Mouse (Mus musculus): ENCODE results near the gene Col6a4. TPM values are rescaled to one million over a fixed set of nuclear protein-coding genes. Genes with fewer than 3 reads are reported as not detected.

The Col6a4 gene
- total and polyA plus RNA-seq, 3 experiments, result 0.08 to 0.74 (median 0.47) TPM

DNA sequence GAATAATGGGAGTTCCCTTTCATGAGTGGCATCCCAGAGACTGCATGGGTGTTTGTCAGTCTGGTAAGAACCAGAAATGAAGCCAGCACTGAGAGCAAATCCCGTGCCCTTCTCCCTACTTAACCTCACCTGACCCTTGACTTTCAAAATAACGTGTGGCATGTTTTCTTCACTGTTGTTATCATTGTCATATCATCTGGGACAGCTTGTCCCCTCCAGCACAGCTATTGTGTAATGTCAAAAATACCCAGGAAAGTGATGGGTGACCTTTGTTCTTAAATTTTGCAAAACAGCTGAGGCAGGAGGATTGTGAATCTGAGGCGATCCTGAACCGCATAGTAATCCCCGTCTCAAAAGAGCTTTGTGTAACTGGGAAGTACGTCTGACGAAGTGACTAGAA, 33.7 kb upstream of the Col6a4 start:
- Histone ChIP-seq H3K4me2 (ENCODE audit: insufficient read depth, low read depth, poor library complexity, severe bottlenecking) (no peak overlapping the region), H3K79me2 (replicated peaks; ENCODE audit: control insufficient read depth, extremely low read depth, insufficient read depth, poor library complexity, severe bottlenecking) (no peaks in the 10 kb centered on the region), H3K27me3 (replicated peaks) (peaks cover 1% of the 10 kb centered on the region), H3K36me3 (replicated peaks in 1 of 2; ENCODE audit: control insufficient read depth in 1 of 2, insufficient read depth in 1 of 2, low read length in 1 of 2) (no peaks in the 10 kb centered on the region), H3K27ac (ENCODE audit: insufficient read depth, low read depth) (no peak overlapping the region), H3K9me3 (replicated peaks; ENCODE audit: low read length) (peaks cover 3% of the 10 kb centered on the region), H3K4me3 (replicated peaks in 1 of 3; ENCODE audit: low read depth in 2 of 3, low read length in 2 of 3, poor library complexity in 1 of 3) (no peak overlapping the region), H3K4me1 (ENCODE audit: control insufficient read depth in 1 of 2, insufficient read depth in 2 of 2) (peaks cover 17 to 30% of the 10 kb centered on the region in 2 experiments), H3K9ac (ENCODE audit: insufficient read depth, low read depth) (no peak overlapping the region)
- in situ Hi-C loops (cut with MboI; ENCODE audit: low pct_ligation_motif_present, low pct_unique_long_range_greater_than_20kb, low sequenced_read_pairs), result no loop called here
- no peak for DNase-seq (ENCODE audit: extremely low read depth)
- dilution Hi-C loops (cut with MboI; ENCODE audit: extremely low pct_ligation_motif_present, extremely low pct_unique_long_range_greater_than_20kb, low sequenced_read_pairs), result no loop called here
- TF ChIP-seq BHLHE40 (IDR thresholded peaks at IDR 0.05; ENCODE audit: low read depth, low read length) (no peak), UBTF (IDR thresholded peaks at IDR 0.05; ENCODE audit: low read depth, low read length) (no peak), ZKSCAN1 (IDR thresholded peaks at IDR 0.05; ENCODE audit: borderline replicate concordance, low read depth, low read length) (no peak), TCF12 (IDR thresholded peaks at IDR 0.05; ENCODE audit: low read depth, low read length) (no peak), ZMIZ1 (IDR thresholded peaks at IDR 0.05; ENCODE audit: low read depth, low read length) (no peak), CTCF (conservative IDR thresholded peaks at IDR 0.05 in 1 of 2, IDR thresholded peaks at IDR 0.05 in 1 of 2; ENCODE audit: low read depth in 2 of 2, low read length in 2 of 2) (no peak), MAX (IDR thresholded peaks at IDR 0.05; ENCODE audit: low read length) (no peak), RAD21 (IDR thresholded peaks at IDR 0.05; ENCODE audit: low read depth, low read length) (no peak), MAZ (IDR thresholded peaks at IDR 0.05; ENCODE audit: low read depth, low read length) (no peak), CHD1 (IDR thresholded peaks at IDR 0.05; ENCODE audit: low read depth, low read length) (no peak), USF1 (IDR thresholded peaks at IDR 0.05; ENCODE audit: low read depth, low read length) (no peak), KAT2A (IDR thresholded peaks at IDR 0.05; ENCODE audit: insufficient replicate concordance, low read length) (no peak), POLR2A (IDR thresholded peaks at IDR 0.05; ENCODE audit: low read depth, low read length) (no peak), USF2 (conservative IDR thresholded peaks at IDR 0.05; ENCODE audit: low read depth, low read length) (no peak), CHD2 (IDR thresholded peaks at IDR 0.05; ENCODE audit: low read length) (no peak), PAX5 (IDR thresholded peaks at IDR 0.05; ENCODE audit: low read length) (no peak), SMC3 (IDR thresholded peaks at IDR 0.05; ENCODE audit: low read depth, low read length) (no peak)

DNA sequence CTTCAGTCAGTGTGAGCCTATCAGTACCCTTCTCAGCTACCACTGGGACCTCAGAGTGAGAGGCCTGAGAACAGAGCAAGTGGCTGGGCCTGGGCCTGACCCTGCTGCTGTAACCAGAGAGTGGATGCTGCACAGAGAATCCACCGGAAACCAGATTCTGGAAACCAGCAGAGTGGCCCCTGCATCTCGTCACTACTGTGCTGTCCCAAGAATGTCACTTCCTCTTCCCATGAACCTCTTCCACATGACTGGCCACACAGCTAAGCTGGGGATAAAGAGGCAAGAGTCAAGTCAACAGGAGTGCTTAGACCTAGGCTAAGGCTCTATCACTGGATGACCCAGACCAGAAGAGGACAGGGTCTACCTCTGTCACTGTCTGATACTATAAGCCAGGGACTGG, 32.5 kb upstream of the Col6a4 start:
- DNase-seq (ENCODE audit: extremely low read depth), result peak; percentile 33
- Histone ChIP-seq H3K27me3 (replicated peaks) (no peaks in the 10 kb centered on the region), H3K79me2 (replicated peaks; ENCODE audit: control insufficient read depth, extremely low read depth, insufficient read depth, poor library complexity, severe bottlenecking) (no peaks in the 10 kb centered on the region), H3K9ac (ENCODE audit: insufficient read depth, low read depth) (no peak overlapping the region), H3K36me3 (replicated peaks in 1 of 2; ENCODE audit: control insufficient read depth in 1 of 2, insufficient read depth in 1 of 2, low read length in 1 of 2) (no peaks in the 10 kb centered on the region), H3K4me3 (replicated peaks in 1 of 3; ENCODE audit: low read depth in 2 of 3, low read length in 2 of 3, poor library complexity in 1 of 3) (no peak overlapping the region), H3K27ac (ENCODE audit: insufficient read depth, low read depth) (no peak overlapping the region), H3K9me3 (replicated peaks; ENCODE audit: low read length) (peaks cover 8% of the 10 kb centered on the region), H3K4me1 (ENCODE audit: control insufficient read depth in 1 of 2, insufficient read depth in 2 of 2) (peaks cover 18 to 32% of the 10 kb centered on the region in 2 experiments), H3K4me2 (ENCODE audit: insufficient read depth, low read depth, poor library complexity, severe bottlenecking) (no peak overlapping the region)
- in situ Hi-C loops (cut with MboI; ENCODE audit: low pct_ligation_motif_present, low pct_unique_long_range_greater_than_20kb, low sequenced_read_pairs), result no loop called here
- no peak for TF ChIP-seq SMC3 (IDR thresholded peaks at IDR 0.05; ENCODE audit: low read depth, low read length)
- TF ChIP-seq NRF1 (IDR thresholded peaks at IDR 0.05; ENCODE audit: low read depth, low read length), result no peak
- 0 out of 2 replicates have a peak, but pooled peaks have one; percentile 10 for TF ChIP-seq IRF4 (IDR thresholded peaks at IDR 0.05; ENCODE audit: low read depth, low read length)
- peak; percentile 27; the same call in 1 of the 2 replicates for TF ChIP-seq EP300 (IDR thresholded peaks at IDR 0.05; ENCODE audit: low read length)
- no peak for TF ChIP-seq ZKSCAN1 (IDR thresholded peaks at IDR 0.05; ENCODE audit: borderline replicate concordance, low read depth, low read length)
- TF ChIP-seq ZMIZ1 (IDR thresholded peaks at IDR 0.05; ENCODE audit: low read depth, low read length), result no peak
- dilution Hi-C loops (cut with MboI; ENCODE audit: extremely low pct_ligation_motif_present, extremely low pct_unique_long_range_greater_than_20kb, low sequenced_read_pairs), result no loop called here
